Mouse (Mus musculus): ENCODE measurements around the gene Ptrh2. TPM values are rescaled to one million over a fixed set of nuclear protein-coding genes. Genes with fewer than 3 reads are reported as not detected.

The Ptrh2 gene
- total RNA-seq, 2 experiments from 2014 or later: 6.3 to 6.5 TPM

DNA sequence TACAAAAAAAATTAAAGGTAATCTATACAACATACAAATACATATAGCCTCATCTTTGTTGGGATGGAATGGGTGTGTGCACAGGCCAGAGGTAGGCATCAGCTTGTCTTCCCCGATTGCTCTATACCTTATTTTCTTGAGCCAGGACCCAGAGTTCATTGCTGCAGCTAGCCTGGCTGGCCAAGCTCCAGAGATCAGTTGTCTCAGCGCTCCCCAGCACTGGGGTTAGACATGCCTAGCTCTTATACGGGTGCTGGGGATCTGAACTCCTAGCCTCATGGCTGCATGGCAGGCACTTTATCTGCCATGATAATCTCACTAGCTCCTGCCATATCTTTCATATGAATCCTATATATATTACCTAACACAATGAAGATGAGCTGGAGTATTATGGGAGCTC, 15.6 kb upstream of the Ptrh2 start:
- DNase-seq (ENCODE audit: low spot score): no peak

DNA sequence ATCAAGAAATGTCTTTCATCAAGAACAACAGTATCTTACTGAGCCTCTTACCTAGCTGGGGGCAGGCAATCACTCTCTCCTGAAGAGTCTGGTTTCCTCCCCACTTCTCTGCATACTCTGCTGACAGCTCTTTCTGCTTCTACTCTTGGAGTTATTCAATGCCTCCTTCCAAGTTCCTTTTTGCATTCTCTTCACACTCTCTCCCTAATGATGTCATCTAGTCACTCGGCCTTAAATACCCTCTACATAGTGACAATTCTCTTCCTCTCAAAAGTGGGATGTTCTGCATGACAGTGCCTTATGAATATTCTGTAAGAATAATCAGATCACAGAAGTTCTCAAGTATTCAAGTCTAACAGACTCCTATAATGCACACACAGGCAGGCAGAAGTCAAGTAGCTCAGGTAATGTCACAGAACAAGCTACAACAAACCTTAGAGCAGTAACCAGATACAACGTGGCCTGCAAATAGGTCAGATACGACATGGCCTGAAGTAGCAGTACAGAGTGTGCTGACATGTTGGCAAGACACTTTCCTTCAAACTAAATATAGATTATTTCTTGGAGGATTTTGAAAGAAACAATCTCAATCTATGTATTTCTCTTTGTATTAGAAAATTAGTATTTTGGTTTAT, 12.6 kb upstream of the Ptrh2 start:
- DNase-seq (ENCODE audit: low spot score): peak; percentile 55

DNA sequence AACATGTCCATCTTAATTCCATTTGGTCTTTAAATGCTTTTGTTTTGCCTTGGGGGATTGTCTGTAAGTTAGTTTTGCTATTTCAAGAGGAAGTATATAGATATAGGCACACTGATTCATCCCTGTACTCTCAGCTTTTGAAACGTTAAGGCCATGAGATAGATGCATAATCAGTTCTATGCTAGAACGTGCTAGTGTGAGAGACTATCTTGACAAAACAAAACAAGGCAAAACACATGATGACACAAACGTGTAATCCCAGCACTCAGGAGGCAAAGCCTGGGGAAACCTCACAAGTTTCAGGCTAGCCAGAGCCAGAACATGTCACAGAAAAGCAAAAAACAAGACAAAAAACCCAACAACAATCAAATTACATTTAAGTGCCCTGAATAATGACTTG, 11.0 kb upstream of the Ptrh2 start:
- no peak for DNase-seq (ENCODE audit: low spot score)

DNA sequence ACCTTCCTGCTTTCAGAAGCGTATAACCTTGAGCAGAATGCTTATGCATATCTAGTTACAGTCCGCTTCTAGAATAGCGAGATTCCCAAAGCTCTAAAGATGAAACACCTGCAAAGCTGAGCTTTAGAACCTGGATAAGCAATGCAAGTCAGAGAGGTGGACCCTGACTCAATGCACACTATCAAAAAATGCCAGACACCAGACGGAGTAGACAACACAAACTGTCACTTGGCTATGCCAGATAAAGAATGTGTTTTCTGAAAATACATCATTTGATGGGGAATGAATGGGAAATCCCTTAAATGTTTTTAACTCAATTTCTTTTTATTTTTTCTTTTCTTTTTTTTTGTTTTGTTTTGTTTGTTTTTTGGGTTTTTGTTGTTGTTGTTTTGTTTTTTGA, 8.3 kb upstream of the Ptrh2 start:
- DNase-seq (ENCODE audit: low spot score): no peak

DNA sequence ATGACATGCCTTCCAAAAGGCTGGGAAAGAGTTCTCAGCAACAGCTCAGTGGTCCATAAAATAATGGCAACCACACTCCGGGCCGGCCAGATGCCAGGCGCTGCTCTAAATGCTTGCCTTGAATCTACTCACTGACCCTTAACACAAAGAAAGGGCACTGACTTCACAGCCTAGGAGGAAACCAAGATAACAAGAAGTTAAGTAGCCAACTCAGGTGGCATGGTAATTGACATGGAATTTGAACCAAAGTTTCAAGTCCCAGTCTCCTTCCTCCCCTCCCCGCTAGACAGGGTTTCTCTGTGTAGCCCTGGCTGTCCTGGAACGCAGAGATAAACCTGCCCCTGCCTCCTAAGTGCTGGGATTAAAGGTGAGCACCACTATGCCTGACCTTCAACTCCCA, 4.8 kb upstream of the Ptrh2 start:
- no peak for DNase-seq (ENCODE audit: low spot score)

DNA sequence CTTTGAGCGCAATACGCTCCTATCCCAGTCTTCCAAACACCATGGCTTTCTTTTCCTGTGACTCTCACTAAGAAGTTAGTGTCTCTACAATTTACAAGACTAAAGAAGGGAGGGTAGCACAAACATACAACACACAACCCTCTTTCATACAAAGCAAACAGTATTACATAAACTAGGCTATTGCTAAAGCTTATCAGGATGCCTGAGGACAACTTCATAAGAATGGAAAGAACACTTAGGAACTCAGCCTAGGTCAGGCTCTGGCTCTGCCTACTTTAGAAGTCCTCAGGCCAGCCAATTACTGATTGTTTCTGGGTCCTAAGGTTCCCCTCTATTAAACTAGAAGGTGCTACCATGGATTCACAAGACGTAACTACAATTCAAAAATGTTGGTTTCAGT, 3.1 kb upstream of the Ptrh2 start:
- DNase-seq (ENCODE audit: low spot score): no peak

DNA sequence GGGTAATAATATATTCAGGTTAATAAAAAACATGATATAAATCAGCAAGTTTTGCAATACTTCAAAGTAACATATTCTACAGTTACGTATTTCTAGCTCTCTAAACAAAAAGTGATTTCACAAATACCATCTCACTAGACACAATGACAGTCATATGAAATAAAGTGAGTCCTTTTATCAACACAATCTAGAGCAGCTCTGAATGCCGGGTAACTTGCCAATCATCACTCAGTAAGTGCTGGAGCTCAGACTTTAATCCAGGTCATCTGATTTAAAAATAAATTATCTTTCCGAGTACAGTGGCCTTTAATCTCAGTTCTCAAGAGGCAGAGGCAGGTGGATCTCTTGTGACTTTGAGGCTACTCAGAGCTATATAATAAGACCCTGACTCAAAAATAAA, 2.4 kb upstream of the Ptrh2 start:
- no peak for DNase-seq (ENCODE audit: low spot score)

DNA sequence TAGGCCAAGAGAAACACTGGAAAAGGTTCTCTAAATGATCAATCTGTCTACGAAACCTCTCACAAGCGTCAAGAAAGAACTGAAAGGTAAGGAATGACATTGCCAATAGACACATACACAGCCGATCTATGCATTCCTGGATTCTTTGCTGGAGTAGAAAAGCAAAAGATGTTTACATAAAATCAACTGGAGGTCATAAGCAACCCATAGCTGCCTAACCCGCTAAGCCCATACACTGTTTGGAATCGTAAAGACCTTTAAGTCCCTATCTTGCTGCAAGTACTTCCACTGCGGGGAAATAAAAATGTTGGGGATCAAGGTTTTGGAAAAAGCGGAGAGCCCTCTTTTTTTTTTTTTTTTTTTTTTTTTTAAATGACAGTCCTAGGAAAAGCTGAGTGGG, 924 bp upstream of the Ptrh2 start:
- DNase-seq (ENCODE audit: low spot score): no peak

DNA sequence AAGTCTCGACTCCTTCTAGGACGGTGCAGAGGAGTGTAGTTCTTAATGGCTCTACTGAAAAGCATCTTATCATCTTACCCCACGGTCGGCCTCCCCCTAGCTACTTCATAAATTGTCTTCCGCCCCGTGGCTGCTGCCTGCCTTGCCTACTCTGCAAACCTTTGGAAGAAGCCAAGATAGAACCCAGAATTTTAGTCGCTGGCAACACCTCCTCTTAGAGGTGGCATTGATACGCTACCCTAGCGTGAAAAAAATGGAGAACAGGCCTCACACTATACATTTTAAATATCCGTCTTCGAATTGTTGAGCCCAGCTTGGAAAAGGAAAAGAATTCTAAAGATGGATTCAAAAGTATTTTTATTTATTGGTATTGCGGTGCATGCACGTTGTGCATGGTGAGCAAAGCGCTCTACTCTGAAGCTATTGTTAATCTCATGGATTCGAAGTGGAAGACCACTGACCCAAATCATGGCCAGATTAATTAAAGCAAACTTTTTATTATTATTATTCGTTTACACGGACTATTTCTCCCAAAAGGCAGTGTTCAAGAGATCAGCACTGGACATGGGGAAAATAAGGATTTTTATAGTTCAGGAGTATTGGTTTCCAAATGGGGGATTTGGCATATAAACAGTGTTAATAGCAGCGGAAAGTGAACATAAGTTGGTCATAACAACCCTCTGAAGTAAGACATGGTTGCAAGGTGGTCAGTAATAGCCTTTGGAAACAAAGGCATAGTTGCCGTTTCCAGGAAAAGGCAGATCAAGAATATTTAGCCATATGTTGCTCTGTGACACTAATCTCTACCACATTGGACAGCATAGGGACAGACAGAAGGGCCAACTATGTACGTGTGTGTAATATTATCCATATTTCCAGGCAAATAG, 584 bp downstream of the Ptrh2 start:
- DNase-seq (ENCODE audit: low spot score): no peak

DNA sequence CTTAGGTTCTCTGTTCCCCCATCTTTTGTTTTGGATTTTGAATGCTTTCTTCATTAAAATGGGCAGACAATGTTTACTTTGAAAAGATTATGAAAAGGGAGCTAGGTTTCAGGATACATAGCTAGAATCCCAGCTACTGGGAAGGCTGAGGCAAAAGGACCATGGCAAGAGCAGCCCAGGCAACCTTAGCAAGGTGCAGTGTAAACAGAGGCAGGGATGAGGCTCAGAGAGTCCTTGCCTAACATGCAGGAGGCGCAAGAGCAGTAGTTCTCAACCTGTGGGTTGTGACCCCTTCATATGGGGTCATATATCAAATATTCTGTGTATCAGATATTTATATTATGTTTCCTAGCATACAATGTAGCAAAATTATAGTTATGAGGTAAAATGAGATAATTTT, 1.6 kb downstream of the Ptrh2 start:
- no peak for DNase-seq (ENCODE audit: low spot score)

DNA sequence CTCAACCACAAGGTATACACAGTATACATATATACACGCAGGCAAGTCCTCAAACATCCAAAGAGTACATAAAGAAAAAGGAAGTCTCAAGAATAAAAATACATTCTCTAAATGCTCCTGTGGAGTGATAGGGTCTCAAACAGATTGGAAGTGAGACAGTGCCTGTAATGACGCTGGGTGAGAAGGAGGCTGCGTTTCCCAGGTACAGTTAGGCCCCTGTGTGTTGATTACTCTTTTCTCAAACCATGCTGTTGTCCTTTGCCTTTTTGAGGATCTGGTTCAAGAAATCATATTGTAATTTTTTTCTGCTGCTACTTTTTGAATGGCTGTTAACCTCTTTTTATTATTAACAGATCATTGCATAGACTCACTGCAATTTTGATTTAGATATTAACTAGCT, 6.6 kb downstream of the Ptrh2 start:
- DNase-seq (ENCODE audit: low spot score): no peak

DNA sequence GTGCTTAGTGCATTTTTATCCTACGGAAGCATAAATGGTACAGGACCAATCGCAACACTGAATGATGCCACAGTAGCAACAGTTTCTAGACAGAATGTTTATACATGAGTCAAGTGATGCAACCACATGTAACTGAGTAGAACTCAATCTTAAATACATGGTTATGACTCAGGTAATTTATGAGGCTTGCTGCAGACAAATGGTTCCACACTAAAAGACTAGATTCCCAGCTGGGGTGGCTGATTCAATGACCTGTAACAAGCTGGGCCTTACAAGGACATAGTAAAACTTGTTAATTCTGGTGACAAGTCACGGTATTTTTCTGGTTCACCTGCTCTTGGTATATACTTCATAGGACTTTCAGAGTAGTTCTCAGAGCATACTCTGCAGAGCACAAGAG, 7.7 kb downstream of the Ptrh2 start:
- no peak for DNase-seq (ENCODE audit: low spot score)

DNA sequence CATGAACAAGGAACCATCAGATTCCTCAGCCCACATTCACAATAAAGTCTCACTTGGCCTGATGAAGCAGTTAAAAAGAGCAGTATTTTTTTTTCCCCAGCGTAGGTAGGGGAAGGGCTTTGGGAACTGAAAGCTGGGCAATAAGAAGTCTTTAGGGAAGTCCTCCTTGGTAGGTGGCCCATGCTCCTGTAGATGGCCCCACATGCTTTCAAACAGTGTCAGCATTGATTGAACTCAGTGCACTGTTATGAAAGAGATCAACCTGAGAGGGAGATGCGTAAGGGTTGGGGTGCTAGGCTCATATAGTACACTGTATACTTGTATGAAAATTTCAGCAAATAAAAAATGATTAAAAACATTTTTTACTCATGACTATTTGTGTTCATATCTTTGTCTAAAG, 8.2 kb downstream of the Ptrh2 start:
- DNase-seq (ENCODE audit: low spot score): no peak

DNA sequence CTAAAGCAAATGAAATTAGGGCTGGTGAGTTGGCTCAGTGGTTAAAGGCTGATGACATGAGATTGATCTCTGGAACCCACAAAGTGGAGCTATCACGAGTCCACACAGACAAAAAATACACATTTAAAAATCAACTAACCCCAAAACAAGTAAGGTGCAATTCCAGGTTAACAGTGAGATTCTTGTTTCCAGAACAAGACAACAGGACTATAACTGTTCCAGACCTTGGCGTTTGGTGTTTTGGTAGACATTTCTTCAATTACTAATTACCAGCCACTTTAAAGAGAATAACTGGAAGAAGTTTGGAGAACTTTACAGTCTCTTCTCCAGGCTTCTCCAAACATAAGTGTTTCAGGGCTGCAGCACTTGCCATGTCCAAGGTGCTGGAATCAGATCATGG, 8.8 kb downstream of the Ptrh2 start:
- no peak for DNase-seq (ENCODE audit: low spot score)

DNA sequence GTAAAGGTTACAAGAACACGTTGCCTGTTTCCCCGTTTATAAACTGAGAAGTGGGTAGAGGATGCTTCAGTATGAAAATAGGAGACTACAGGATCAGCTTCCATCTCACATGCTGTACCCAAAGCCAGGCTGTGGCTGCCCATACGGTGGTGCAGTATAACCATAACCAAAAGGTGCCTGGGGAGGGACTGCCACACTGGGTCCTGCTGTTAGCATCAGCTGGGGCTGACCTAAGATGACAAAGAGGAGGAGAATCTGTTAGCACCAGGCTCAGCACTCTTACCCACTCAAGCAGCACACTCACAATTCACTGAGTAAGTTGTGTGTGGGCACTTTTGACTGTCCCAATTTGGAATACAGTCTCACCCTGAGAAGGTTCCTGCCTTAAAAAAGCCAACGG, 11.7 kb downstream of the Ptrh2 start:
- DNase-seq (ENCODE audit: low spot score): no peak

DNA sequence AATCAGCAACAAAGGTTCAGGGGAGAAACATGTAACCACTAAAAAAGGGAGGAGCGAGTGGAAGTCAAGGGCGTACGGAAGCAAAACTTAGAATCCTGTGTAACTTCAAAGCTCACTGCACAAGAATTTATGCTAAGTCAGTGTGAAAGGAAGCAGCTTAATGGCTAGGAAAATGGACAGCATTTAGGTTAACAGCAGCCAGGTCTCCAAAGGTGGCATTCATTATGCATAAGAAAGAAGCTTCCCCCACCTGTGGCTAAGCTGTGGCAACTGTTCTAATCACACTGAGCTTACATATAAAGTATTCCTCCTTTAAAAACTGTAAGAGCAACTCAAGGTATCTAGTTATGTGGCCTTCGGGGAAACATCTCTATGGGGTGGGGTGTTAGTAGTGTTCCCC, 17.4 kb downstream of the Ptrh2 start:
- no peak for DNase-seq (ENCODE audit: low spot score)

DNA sequence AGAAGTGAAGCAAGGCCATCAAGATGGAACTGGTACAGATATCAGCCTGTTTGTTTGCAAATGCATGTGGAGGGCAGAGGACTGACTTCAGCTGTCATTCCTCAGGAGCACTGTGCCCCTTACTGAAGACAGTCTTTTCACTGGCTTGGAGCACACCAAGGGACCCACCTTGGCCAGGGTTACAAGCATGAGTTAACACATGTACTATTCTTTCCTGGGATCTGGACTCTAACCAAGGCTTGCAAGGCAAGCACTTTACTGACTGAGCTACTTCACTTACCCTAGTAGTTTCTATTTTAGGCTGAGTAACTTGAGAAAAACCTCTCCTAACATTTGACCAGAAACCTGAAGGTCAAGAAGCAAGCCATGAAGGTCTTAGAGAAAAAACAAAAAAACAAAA, 30.8 kb downstream of the Ptrh2 start:
- DNase-seq (ENCODE audit: low spot score): peak; percentile 74

DNA sequence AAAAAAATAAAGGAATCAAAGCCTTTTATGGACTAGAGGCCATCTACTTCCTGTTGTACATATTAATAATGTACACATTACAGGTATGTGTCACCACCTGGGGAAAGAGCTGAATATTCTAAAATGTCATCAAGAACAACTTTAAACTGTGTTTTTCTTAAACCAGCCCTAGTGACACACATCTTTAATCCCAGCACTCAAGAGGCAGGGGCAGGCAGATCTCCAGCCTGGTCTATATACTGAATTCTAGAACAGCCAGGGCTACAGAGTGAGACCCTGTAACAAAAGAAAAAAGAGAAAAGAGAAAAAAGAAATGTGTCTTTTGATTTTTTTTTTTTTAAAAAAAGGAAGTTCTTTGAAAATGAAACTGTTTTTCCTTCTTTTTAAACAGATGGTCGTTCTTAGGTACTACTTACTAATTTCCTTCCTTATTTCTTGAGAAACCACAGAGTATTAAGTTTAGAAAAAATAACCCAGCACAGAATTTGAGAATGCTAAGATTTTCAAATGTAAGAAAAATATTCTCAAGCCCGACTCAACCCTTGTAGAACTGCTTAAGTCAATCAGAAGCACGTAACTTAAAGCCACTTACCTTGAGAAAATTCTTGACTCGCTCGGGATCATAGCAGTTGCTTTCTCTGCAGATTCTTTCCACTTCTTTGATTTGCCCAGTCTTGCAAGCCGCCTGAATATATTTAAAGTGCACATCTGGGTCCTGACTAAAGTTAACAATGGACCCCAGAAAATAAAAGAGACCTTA, 33.7 kb downstream of the Ptrh2 start:
- no peak for DNase-seq (ENCODE audit: low spot score)

DNA sequence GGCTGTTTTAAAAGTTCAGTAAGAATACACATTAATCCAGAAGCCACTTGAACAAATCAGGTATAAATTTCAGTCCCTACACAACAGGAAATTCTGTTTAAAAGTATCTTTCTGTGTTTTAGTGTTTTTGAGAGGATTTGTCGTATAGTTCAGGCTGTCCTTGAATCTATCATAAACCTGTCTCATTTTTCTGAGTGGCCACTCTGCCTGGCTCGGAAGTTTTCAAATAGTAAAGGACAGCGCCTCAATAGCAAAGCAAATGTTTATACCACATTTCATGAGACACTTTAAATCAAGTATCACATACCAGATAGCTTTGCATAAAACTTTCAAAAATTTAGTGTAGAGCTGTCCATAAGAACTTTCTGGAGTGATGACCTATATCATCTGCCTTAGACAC, 34.6 kb downstream of the Ptrh2 start:
- no peak for DNase-seq (ENCODE audit: low spot score)

DNA sequence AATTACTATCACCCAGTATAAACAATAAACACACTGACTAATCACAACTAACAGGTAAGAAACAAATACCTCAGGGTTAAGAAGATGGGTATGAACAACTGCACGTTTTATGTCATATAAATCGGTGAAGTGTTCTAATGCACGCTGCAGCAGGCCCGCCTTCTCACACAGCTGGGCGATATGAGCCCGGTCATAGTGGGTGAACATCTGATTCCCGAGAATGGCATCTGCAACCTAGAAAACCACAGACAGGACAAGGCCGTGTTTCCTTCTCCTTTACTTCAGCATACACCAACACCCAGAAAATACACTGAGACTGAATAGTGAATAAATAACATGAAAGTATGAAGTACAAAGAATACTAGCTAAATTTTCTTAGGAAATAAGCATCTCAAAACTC, 35.6 kb downstream of the Ptrh2 start:
- no peak for DNase-seq (ENCODE audit: low spot score)

DNA sequence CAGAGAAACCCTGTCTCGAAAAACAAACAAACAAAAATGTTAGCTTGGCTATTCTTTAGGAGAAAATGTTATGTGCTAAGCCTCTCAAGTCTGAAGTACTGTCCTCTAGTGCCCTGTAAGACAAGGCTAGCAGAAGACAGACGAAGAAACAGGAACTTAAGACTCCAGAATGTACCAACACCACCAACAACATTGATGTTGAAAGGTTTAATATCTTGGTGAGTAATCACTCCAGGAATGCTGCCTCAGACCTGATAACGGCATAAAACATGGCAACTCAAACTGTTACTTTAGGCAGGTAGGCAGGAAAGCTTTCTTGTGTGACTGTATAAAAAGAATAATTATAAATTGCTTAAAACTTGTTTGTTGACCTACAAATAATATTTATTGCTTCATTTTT, 40.2 kb downstream of the Ptrh2 start:
- no peak for DNase-seq (ENCODE audit: low spot score)

DNA sequence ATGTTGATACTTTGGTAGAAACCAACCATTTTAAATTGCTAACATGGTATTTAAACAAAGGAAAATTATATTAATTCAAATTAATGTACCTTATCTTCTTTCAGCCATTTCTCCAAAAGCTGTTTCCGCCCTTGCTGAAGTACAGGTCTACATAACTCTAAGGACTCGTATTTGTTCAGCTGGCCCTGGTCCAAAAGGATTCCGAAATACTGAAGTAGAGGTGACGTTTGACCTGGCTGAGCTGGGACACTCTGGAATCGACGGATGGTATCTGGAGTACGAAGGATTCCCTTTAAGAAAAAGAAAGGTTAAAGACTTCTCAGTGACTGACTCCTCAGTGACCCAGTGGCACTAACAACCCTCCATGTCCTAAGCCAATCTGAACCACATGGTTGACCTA, 41.2 kb downstream of the Ptrh2 start:
- no peak for DNase-seq (ENCODE audit: low spot score)

DNA sequence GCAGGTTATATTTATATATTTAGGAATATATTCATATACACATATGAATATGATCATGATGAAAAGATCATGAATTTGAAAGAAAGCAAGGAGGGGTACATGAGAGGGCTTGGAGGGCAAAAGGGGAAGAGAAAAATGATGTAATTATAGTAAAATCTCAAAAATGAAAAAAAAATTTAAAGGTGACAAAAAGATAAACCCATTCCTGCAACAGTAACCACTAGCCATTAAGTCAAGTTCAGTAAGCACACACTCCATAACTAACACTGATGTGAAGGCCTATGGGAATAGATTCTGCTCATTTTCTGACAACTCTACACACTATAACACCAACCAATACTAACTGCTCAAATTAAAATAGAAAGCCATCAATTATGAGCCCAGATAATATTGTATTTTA, 41.8 kb downstream of the Ptrh2 start:
- DNase-seq (ENCODE audit: low spot score): no peak

Measured in gastrocnemius, adult 18-20 months (tissue).